Mouse (Mus musculus): ENCODE measurements around the gene Hoxa11. TPM values are rescaled to one million over a fixed set of nuclear protein-coding genes. Genes with fewer than 3 reads are reported as not detected.

Hoxa11 gene
- polyA plus RNA-seq, 1 experiment from 2014 or later, result 0.59 TPM

DNA sequence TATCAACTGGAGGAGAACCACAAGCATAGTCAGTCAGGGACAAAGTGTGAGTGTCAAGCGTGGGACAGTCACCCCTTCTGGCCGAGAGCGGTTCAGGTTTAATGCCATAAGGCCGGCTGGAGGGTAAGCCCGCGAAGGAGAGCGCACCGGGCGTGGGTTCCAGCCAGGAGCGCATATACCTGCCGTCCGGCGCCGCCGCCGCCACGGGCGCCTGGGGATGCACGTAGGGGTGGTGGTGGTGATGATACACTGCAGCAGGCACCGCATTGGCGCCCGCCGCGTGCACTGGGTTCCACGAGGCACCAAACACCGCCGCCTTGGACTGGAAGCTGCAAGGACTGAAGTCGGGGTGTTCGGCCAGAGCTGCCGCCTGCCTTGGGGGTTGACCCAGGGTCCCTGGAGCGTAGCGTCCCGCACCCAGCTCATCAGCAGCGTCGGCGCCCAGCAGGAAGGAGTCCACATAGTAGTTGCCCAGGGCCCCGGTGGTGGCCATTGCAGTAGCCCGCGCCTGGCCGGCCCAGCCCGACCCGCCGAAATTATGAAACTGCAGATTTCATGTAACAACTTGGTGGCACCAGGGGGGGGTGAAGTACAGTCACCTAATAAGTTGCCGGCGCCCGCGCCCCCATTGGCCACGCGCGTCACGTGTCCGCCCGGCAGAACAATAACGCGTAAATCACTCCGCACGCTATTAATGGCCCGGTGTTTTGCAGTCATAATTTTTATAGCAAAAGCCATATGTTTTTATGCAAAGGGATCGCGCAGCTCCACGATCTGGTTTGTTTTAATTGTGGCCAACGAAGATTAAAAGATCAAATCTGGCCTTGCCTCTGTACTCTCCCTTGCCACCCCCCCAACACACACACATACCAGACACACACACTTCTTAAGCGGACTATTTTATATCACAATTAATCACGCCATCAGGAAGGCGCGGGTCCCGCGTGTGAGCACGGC, 19.7 kb downstream of the Hoxa11 start:
- no peak overlapping the region for H3K9ac ChIP-seq

GRCm38 (mm10) chr6:52224895-52225611, 20.6 kb downstream of the Hoxa11 start:
- peaks cover 93% of the 10 kb centered on the region for H3K27me3 ChIP-seq (replicated peaks)
- H3K9me3 ChIP-seq, result no peaks in the 10 kb centered on the region
- H3K4me2 ChIP-seq, result peak overlapping the region; percentile 37
- no peaks in the 10 kb centered on the region for H3K36me3 ChIP-seq
- H3K27ac ChIP-seq, result no peak overlapping the region
- H3K9ac ChIP-seq, result no peak overlapping the region
- no peak for ATAC-seq (ENCODE audit: insufficient read depth, low FRiP score, low read depth)
- H3K4me1 ChIP-seq, result peaks cover 22% of the 10 kb centered on the region
- H3K4me3 ChIP-seq (replicated peaks), result peak overlapping the region; percentile 5
- WGBS, result 3% methylated on average over 36 of the region's 36 CpGs

More for the DNA sequence above, 19.7 kb downstream of the Hoxa11 start:
- peaks cover 22% of the 10 kb centered on the region for H3K4me1 ChIP-seq
- H3K36me3 ChIP-seq, result no peaks in the 10 kb centered on the region
- no peaks in the 10 kb centered on the region for H3K9me3 ChIP-seq
- no peak overlapping the region for H3K27ac ChIP-seq
- no peak; the same call in 1 of the 2 replicates for ATAC-seq (ENCODE audit: insufficient read depth, low FRiP score, low read depth)
- 2% methylated on average over 69 of the region's 69 CpGs for WGBS
- peak overlapping the region; percentile 37 for H3K4me2 ChIP-seq
- H3K4me3 ChIP-seq (replicated peaks), result peak overlapping the region; percentile 5
- H3K27me3 ChIP-seq (replicated peaks), result peaks cover 93% of the 10 kb centered on the region

DNA sequence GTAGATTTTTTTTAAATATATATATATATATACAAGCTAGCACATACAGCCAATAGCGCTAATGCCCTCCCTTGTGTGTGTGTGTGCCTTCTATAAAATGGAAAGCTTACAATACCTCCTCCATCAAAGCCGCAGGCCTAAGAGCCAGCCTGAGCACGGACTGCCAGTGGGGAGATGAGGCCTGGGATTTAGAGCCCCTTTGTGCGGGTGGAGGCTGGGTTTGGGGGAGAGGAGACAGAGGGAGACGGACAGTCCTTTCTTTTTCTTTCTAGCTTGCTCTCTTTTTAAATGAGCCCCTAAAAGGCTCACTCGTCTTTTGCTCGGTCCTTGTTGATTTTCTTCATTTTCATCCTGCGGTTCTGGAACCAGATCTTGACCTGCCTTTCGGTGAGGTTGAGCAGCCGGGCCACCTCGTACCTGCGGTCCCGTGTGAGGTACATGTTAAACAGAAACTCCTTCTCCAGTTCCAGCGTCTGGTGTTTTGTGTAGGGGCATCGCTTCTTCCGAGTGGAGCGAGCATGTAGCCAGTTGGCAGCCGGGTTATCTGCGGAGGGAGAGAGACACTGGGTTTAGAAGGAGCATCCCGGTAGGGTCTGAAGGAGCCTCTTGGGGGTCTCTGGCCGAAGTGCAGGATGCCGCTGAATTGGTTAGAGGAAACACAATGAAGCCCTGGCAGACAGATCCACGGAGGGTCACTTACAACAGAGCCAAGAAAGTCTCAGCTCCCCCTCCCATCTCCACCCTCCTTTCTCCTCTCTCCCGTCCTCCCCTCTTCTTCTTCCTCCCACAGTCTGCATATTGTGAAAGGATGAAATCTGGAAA, 21.5 kb downstream of the Hoxa11 start:
- H3K36me3 ChIP-seq, result no peaks in the 10 kb centered on the region
- H3K27me3 ChIP-seq (replicated peaks), result peaks cover 93% of the 10 kb centered on the region
- peak overlapping the region; percentile 5; the same call in 1 of the 2 replicates for H3K4me3 ChIP-seq (replicated peaks)
- no peak overlapping the region for H3K27ac ChIP-seq
- no peak overlapping the region for H3K9ac ChIP-seq
- H3K4me1 ChIP-seq, result peaks cover 18% of the 10 kb centered on the region
- ATAC-seq (ENCODE audit: insufficient read depth, low FRiP score, low read depth), result no peak
- 15% methylated on average over 24 of the region's 24 CpGs for WGBS
- peak overlapping the region; percentile 10; the same call in 1 of the 2 replicates for H3K4me2 ChIP-seq
- H3K9me3 ChIP-seq, result no peaks in the 10 kb centered on the region

DNA sequence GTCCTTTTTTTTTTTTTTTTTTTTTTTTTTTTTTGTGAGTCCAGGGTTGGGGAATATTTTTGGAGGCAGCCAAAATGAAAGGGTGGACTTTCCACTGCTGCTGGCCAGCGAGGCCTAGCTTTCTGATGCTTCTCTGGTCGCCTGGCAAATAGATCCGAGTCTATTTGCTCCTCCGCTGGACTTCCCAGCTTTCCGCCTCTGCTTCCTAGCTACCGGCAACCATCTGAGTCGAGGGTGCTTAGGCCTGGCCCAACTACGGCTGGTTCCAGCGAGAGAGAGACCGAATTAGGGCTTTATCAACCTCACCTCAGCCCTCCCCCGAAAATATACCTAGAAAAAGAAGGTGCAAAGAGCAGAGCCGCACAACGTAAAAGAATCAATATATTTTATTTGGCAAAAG, 22.9 kb downstream of the Hoxa11 start:
- no peak overlapping the region for H3K27ac ChIP-seq
- ATAC-seq (ENCODE audit: insufficient read depth, low FRiP score, low read depth), result no peak
- no peak overlapping the region for H3K4me2 ChIP-seq
- no peak overlapping the region for H3K4me3 ChIP-seq (replicated peaks)
- H3K9ac ChIP-seq, result no peak overlapping the region
- H3K36me3 ChIP-seq, result no peaks in the 10 kb centered on the region
- peaks cover 95% of the 10 kb centered on the region for H3K27me3 ChIP-seq (replicated peaks)
- WGBS, result 35% methylated on average over 13 of the region's 13 CpGs
- H3K9me3 ChIP-seq, result no peaks in the 10 kb centered on the region
- H3K4me1 ChIP-seq, result peaks cover 16% of the 10 kb centered on the region

GRCm38 (mm10) chr6:52221993-52222685, 23.5 kb downstream of the Hoxa11 start:
- Histone ChIP-seq H3K4me1 (peaks cover 20% of the 10 kb centered on the region), H3K9me3 (no peaks in the 10 kb centered on the region), H3K4me2 (peak overlapping the region; percentile 97), H3K9ac (no peak overlapping the region), H3K36me3 (no peaks in the 10 kb centered on the region), H3K27me3 (replicated peaks) (peaks cover 94% of the 10 kb centered on the region), H3K27ac (0 out of 2 replicates have a peak overlapping the region, but pooled peaks have one; percentile 5), H3K4me3 (replicated peaks) (peak overlapping the region; percentile 57)
- ATAC-seq (ENCODE audit: insufficient read depth, low FRiP score, low read depth), result no peak
- WGBS, result 17% methylated on average over 21 of the region's 21 CpGs

GRCm38 (mm10) chr6:52221337-52221992, 24.1 kb downstream of the Hoxa11 start, which contains the start of gene Hoxa7:
TSS of gene Hoxa7 (minus strand) at chr6:52221854.
- H3K36me3 ChIP-seq, result no peaks in the 10 kb centered on the region
- H3K9me3 ChIP-seq, result no peaks in the 10 kb centered on the region
- peak; percentile 68; the same call in 1 of the 2 replicates for ATAC-seq (ENCODE audit: insufficient read depth, low FRiP score, low read depth)
- H3K27me3 ChIP-seq (replicated peaks), result peaks cover 93% of the 10 kb centered on the region
- H3K9ac ChIP-seq, result peak within 1 kb of the TSS; percentile 19; the same call in 1 of the 2 replicates
- H3K4me2 ChIP-seq, result peak within 1 kb of the TSS; percentile 97
- under 1% methylated on average over 46 of the region's 46 CpGs for WGBS
- H3K4me3 ChIP-seq (replicated peaks), result peak within 1 kb of the TSS; percentile 57
- H3K4me1 ChIP-seq, result peaks cover 24% of the 10 kb centered on the region
- peak within 1 kb of the TSS; percentile 44; the same call in 1 of the 2 replicates for H3K27ac ChIP-seq

- no peaks in the 10 kb centered on the region for H3K9me3 ChIP-seq
- H3K4me1 ChIP-seq, result peaks cover 24% of the 10 kb centered on the region
- 0 out of 2 replicates have a peak overlapping the region, but pooled peaks have one; percentile 44 for H3K27ac ChIP-seq
- WGBS, result 23% methylated on average over 12 of the region's 12 CpGs
- H3K4me2 ChIP-seq, result peak overlapping the region; percentile 97
- peak overlapping the region; percentile 57 for H3K4me3 ChIP-seq (replicated peaks)
- no peak overlapping the region for H3K9ac ChIP-seq
- H3K27me3 ChIP-seq (replicated peaks), result peaks cover 93% of the 10 kb centered on the region
- no peaks in the 10 kb centered on the region for H3K36me3 ChIP-seq
- no peak for ATAC-seq (ENCODE audit: insufficient read depth, low FRiP score, low read depth)
These were observed 24.7 kb downstream of the Hoxa11 start for GRCm38 (mm10) chr6:52220865-52221310.

- H3K9ac ChIP-seq, result no peak overlapping the region
- peak overlapping the region; percentile 57; the same call in 1 of the 2 replicates for H3K4me3 ChIP-seq (replicated peaks)
- peak overlapping the region; percentile 4; the same call in 1 of the 2 replicates for H3K27ac ChIP-seq
- no peak for ATAC-seq (ENCODE audit: insufficient read depth, low FRiP score, low read depth)
- peak overlapping the region; percentile 19; the same call in 1 of the 2 replicates for H3K4me2 ChIP-seq
- peaks cover 18% of the 10 kb centered on the region for H3K4me1 ChIP-seq
- peaks cover 92% of the 10 kb centered on the region for H3K27me3 ChIP-seq (replicated peaks)
- H3K9me3 ChIP-seq, result no peaks in the 10 kb centered on the region
- H3K36me3 ChIP-seq, result no peaks in the 10 kb centered on the region
- WGBS, result 33% methylated on average over 32 of the region's 32 CpGs
These were observed 25.4 kb downstream of the Hoxa11 start for GRCm38 (mm10) chr6:52220003-52220864.

- Histone ChIP-seq H3K36me3 (no peaks in the 10 kb centered on the region), H3K9ac (no peak overlapping the region), H3K4me2 (no peak overlapping the region), H3K4me3 (replicated peaks) (no peak overlapping the region; the same call in 1 of the 2 replicates), H3K4me1 (peaks cover 15% of the 10 kb centered on the region), H3K27ac (no peak overlapping the region), H3K27me3 (replicated peaks) (peaks cover 92% of the 10 kb centered on the region), H3K9me3 (no peaks in the 10 kb centered on the region)
- WGBS, result 48% methylated on average over 9 of the region's 9 CpGs
- ATAC-seq (ENCODE audit: insufficient read depth, low FRiP score, low read depth), result no peak
These were observed 26.2 kb downstream of the Hoxa11 start for GRCm38 (mm10) chr6:52219234-52219942.

Data from stomach, embryonic 15.5 days (tissue).